Mouse (Mus musculus): ENCODE measurements at regions not wholly inside any gene's neighbourhood (a gene's known extent, or its start where the extent isn't known, plus 50 kb on each side); places are given as distances from the start of the nearest gene placed in this dataset.
"Not testable (repeated sequence)": the region's sequence is repeated elsewhere in the genome, so short reads cannot be mapped to it uniquely, and the experiment has no call there.

GRCm38 (mm10) chr3:101224091-101224490, 63.6 kb downstream of the Cd2 start:
- 71% methylated on average over 7 of the region's 7 CpGs for WGBS

GRCm38 (mm10) chr3:101219897-101220296, 67.8 kb downstream of the Cd2 start:
- no peak overlapping the region for H3K4me3 ChIP-seq (ENCODE audit: low read depth, low read length)
- no peak overlapping the region for H3K4me2 ChIP-seq (replicated peaks; ENCODE audit: low read depth, low read length)
- H3K9ac ChIP-seq (replicated peaks; ENCODE audit: low read depth, low read length), result no peak overlapping the region
- H3K36me3 ChIP-seq (ENCODE audit: control insufficient read depth, insufficient read depth, low read length), result no peaks in the 10 kb centered on the region
- no peak overlapping the region for H3K27ac ChIP-seq (ENCODE audit: low read length)
- no peak for ATAC-seq (ENCODE audit: insufficient number of reproducible peaks, insufficient read depth, low FRiP score, low read depth)
- no peaks in the 10 kb centered on the region for H3K4me1 ChIP-seq (ENCODE audit: control insufficient read depth, insufficient read depth, low read length)
- no peaks in the 10 kb centered on the region for H3K27me3 ChIP-seq (ENCODE audit: control insufficient read depth, insufficient read depth, low read length)
- 96% methylated on average over 2 of the region's 2 CpGs for WGBS
- peaks cover 4% of the 10 kb centered on the region; the same call in 1 of the 2 replicates for H3K9me3 ChIP-seq (ENCODE audit: control insufficient read depth, low read depth, low read length)

More at GRCm38 (mm10) chr3:101224091-101224490, 63.6 kb downstream of the Cd2 start:
- no peak overlapping the region for H3K4me2 ChIP-seq (replicated peaks; ENCODE audit: low read depth, low read length)
- H3K4me1 ChIP-seq (ENCODE audit: control insufficient read depth, insufficient read depth, low read length), result no peaks in the 10 kb centered on the region
- H3K27me3 ChIP-seq (ENCODE audit: control insufficient read depth, insufficient read depth, low read length), result no peaks in the 10 kb centered on the region
- no peak overlapping the region for H3K9ac ChIP-seq (replicated peaks; ENCODE audit: low read depth, low read length)
- no peak overlapping the region for H3K27ac ChIP-seq (ENCODE audit: low read length)
- H3K4me3 ChIP-seq (ENCODE audit: low read depth, low read length), result no peak overlapping the region
- H3K36me3 ChIP-seq (ENCODE audit: control insufficient read depth, insufficient read depth, low read length), result no peaks in the 10 kb centered on the region
- ATAC-seq (ENCODE audit: insufficient number of reproducible peaks, insufficient read depth, low FRiP score, low read depth), result no peak
- peaks cover 4% of the 10 kb centered on the region; the same call in 1 of the 2 replicates for H3K9me3 ChIP-seq (ENCODE audit: control insufficient read depth, low read depth, low read length)

DNA sequence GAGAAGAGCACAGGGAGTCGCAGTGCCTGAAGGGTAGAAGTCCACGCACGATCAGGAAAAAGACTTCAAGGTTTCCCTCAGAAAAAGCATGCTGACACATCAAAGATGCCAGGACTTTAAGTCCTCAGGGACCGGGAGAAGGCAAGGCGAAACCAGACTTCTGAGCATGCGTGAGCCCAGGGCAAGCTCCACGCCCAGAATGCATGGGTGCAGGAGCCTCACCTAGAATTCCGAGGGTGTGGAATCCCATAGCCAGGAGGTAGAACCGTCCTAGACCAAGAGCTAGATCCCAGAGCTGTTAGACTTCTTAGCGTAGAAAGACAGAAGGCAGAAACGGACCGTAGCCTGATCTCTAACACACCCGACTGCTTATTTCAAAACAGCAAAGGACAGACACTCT, 71.0 kb downstream of the Cd2 start:
- WGBS, result 86% methylated on average over 13 of the region's 13 CpGs
- no peak overlapping the region for H3K4me3 ChIP-seq (ENCODE audit: low read depth, low read length)
- no peak overlapping the region for H3K9ac ChIP-seq (replicated peaks; ENCODE audit: low read depth, low read length)
- no peak overlapping the region for H3K27ac ChIP-seq (ENCODE audit: low read length)
- H3K27me3 ChIP-seq (ENCODE audit: control insufficient read depth, insufficient read depth, low read length), result no peaks in the 10 kb centered on the region
- no peak for ATAC-seq (ENCODE audit: insufficient number of reproducible peaks, insufficient read depth, low FRiP score, low read depth)
- H3K9me3 ChIP-seq (ENCODE audit: control insufficient read depth, low read depth, low read length), result peaks cover 4% of the 10 kb centered on the region; the same call in 1 of the 2 replicates
- H3K4me1 ChIP-seq (ENCODE audit: control insufficient read depth, insufficient read depth, low read length), result peaks cover 17% of the 10 kb centered on the region
- H3K36me3 ChIP-seq (ENCODE audit: control insufficient read depth, insufficient read depth, low read length), result no peaks in the 10 kb centered on the region
- H3K4me2 ChIP-seq (replicated peaks; ENCODE audit: low read depth, low read length), result no peak overlapping the region

DNA sequence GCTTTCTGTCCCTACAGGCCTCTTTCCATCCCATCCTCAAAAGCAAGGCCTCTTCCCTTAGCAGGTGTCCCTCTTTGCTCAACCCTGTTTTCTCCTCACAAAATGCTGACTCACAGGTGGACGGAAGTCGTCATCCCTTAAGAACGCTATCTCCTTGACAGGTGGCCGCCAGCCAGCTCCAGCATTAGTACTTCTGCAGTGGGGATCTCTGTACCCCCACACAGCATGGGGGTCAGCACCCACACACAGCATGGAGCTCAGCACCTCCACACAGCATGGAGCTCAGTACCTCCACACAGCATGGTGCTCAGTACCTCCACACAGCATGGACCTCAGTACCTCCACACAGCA, 74.6 kb downstream of the Cd2 start:
- Histone ChIP-seq H3K27ac (ENCODE audit: low read length) (no peak overlapping the region), H3K9ac (replicated peaks; ENCODE audit: low read depth, low read length) (no peak overlapping the region), H3K4me3 (ENCODE audit: low read depth, low read length) (no peak overlapping the region), H3K36me3 (ENCODE audit: control insufficient read depth, insufficient read depth, low read length) (no peaks in the 10 kb centered on the region), H3K4me1 (ENCODE audit: control insufficient read depth, insufficient read depth, low read length) (peaks cover 19% of the 10 kb centered on the region), H3K27me3 (ENCODE audit: control insufficient read depth, insufficient read depth, low read length) (no peaks in the 10 kb centered on the region), H3K9me3 (ENCODE audit: control insufficient read depth, low read depth, low read length) (no peaks in the 10 kb centered on the region), H3K4me2 (replicated peaks; ENCODE audit: low read depth, low read length) (no peak overlapping the region)
- ATAC-seq (ENCODE audit: insufficient number of reproducible peaks, insufficient read depth, low FRiP score, low read depth), result no peak
- 48% methylated on average over 4 of the region's 4 CpGs for WGBS

GRCm38 (mm10) chr3:101212403-101213211, 75.1 kb downstream of the Cd2 start:
- WGBS, result 16% methylated on average over 12 of the region's 12 CpGs
- H3K4me2 ChIP-seq (replicated peaks; ENCODE audit: low read depth, low read length), result no peak overlapping the region
- no peak overlapping the region for H3K9ac ChIP-seq (replicated peaks; ENCODE audit: low read depth, low read length)
- H3K27me3 ChIP-seq (ENCODE audit: control insufficient read depth, insufficient read depth, low read length), result no peaks in the 10 kb centered on the region
- H3K27ac ChIP-seq (ENCODE audit: low read length), result peak overlapping the region; percentile 77
- no peaks in the 10 kb centered on the region for H3K36me3 ChIP-seq (ENCODE audit: control insufficient read depth, insufficient read depth, low read length)
- H3K4me1 ChIP-seq (ENCODE audit: control insufficient read depth, insufficient read depth, low read length), result peaks cover 19% of the 10 kb centered on the region
- no peak overlapping the region for H3K4me3 ChIP-seq (ENCODE audit: low read depth, low read length)
- peak; percentile 54; the same call in 1 of the 2 replicates for ATAC-seq (ENCODE audit: insufficient number of reproducible peaks, insufficient read depth, low FRiP score, low read depth)
- H3K9me3 ChIP-seq (ENCODE audit: control insufficient read depth, low read depth, low read length), result no peaks in the 10 kb centered on the region

- peak; percentile 43; the same call in 1 of the 2 replicates for ATAC-seq (ENCODE audit: insufficient number of reproducible peaks, insufficient read depth, low FRiP score, low read depth)
- Histone ChIP-seq H3K4me3 (ENCODE audit: low read depth, low read length) (no peak overlapping the region), H3K4me2 (replicated peaks; ENCODE audit: low read depth, low read length) (no peak overlapping the region), H3K36me3 (ENCODE audit: control insufficient read depth, insufficient read depth, low read length) (no peaks in the 10 kb centered on the region), H3K4me1 (ENCODE audit: control insufficient read depth, insufficient read depth, low read length) (peaks cover 19% of the 10 kb centered on the region), H3K27me3 (ENCODE audit: control insufficient read depth, insufficient read depth, low read length) (no peaks in the 10 kb centered on the region), H3K27ac (ENCODE audit: low read length) (peak overlapping the region; percentile 77; the same call in 1 of the 2 replicates), H3K9ac (replicated peaks; ENCODE audit: low read depth, low read length) (no peak overlapping the region), H3K9me3 (ENCODE audit: control insufficient read depth, low read depth, low read length) (no peaks in the 10 kb centered on the region)
- 47% methylated on average over 4 of the region's 4 CpGs for WGBS
These were observed 75.8 kb downstream of the Cd2 start for GRCm38 (mm10) chr3:101211936-101212335.

GRCm38 (mm10) chr3:101209546-101209945, 78.2 kb downstream of the Cd2 start:
- no peak overlapping the region for H3K9ac ChIP-seq (replicated peaks; ENCODE audit: low read depth, low read length)
- H3K4me2 ChIP-seq (replicated peaks; ENCODE audit: low read depth, low read length), result no peak overlapping the region
- no peaks in the 10 kb centered on the region for H3K9me3 ChIP-seq (ENCODE audit: control insufficient read depth, low read depth, low read length)
- H3K27me3 ChIP-seq (ENCODE audit: control insufficient read depth, insufficient read depth, low read length), result no peaks in the 10 kb centered on the region
- ATAC-seq (ENCODE audit: insufficient number of reproducible peaks, insufficient read depth, low FRiP score, low read depth), result no peak
- no peak overlapping the region for H3K27ac ChIP-seq (ENCODE audit: low read length)
- peaks cover 19% of the 10 kb centered on the region for H3K4me1 ChIP-seq (ENCODE audit: control insufficient read depth, insufficient read depth, low read length)
- WGBS, result 73% methylated on average over 7 of the region's 7 CpGs
- H3K36me3 ChIP-seq (ENCODE audit: control insufficient read depth, insufficient read depth, low read length), result no peaks in the 10 kb centered on the region
- no peak overlapping the region for H3K4me3 ChIP-seq (ENCODE audit: low read depth, low read length)

DNA sequence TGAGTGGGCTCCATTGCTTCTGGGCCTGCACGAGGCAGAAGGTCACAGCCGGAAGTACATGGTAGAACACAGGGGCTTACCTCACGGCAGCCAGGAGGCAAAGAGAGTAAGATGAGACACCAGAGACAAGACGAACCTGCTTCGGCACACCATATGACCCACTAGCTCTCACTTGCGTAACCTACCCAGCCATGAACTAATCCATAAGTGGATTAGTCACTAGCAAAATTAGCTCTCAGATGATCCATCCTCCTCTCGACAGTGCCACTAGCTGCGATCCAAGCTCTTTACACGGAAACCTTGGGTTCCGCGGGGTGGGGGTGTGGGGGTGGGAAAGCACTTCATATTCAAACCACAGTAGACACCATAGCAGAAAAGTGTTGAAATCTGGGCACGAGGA, 79.0 kb downstream of the Cd2 start:
- H3K4me1 ChIP-seq (ENCODE audit: control insufficient read depth, insufficient read depth, low read length), result peaks cover 19% of the 10 kb centered on the region
- ATAC-seq (ENCODE audit: insufficient number of reproducible peaks, insufficient read depth, low FRiP score, low read depth), result no peak
- 91% methylated on average over 12 of the region's 12 CpGs for WGBS
- no peaks in the 10 kb centered on the region for H3K27me3 ChIP-seq (ENCODE audit: control insufficient read depth, insufficient read depth, low read length)
- no peak overlapping the region for H3K4me3 ChIP-seq (ENCODE audit: low read depth, low read length)
- H3K9me3 ChIP-seq (ENCODE audit: control insufficient read depth, low read depth, low read length), result no peaks in the 10 kb centered on the region
- no peak overlapping the region for H3K9ac ChIP-seq (replicated peaks; ENCODE audit: low read depth, low read length)
- H3K4me2 ChIP-seq (replicated peaks; ENCODE audit: low read depth, low read length), result no peak overlapping the region
- H3K36me3 ChIP-seq (ENCODE audit: control insufficient read depth, insufficient read depth, low read length), result no peaks in the 10 kb centered on the region
- no peak overlapping the region for H3K27ac ChIP-seq (ENCODE audit: low read length)

GRCm38 (mm10) chr3:101206172-101206571, 81.6 kb downstream of the Cd2 start:
- not testable (repeated sequence) for H3K9ac ChIP-seq (replicated peaks; ENCODE audit: low read depth, low read length); ATAC-seq (ENCODE audit: insufficient number of reproducible peaks, insufficient read depth, low FRiP score, low read depth)
- 96% methylated on average over 13 of the region's 13 CpGs for WGBS

More at GRCm38 (mm10) chr3:101206172-101206571, 81.6 kb downstream of the Cd2 start:
- not testable (repeated sequence) for H3K4me2 ChIP-seq (replicated peaks; ENCODE audit: low read depth, low read length); H3K27ac ChIP-seq (ENCODE audit: low read length); H3K27me3 ChIP-seq (ENCODE audit: control insufficient read depth, insufficient read depth, low read length); H3K36me3 ChIP-seq (ENCODE audit: control insufficient read depth, insufficient read depth, low read length); H3K4me3 ChIP-seq (ENCODE audit: low read depth, low read length); H3K9me3 ChIP-seq (ENCODE audit: control insufficient read depth, low read depth, low read length); H3K4me1 ChIP-seq (ENCODE audit: control insufficient read depth, insufficient read depth, low read length)
